Mouse (Mus musculus): ENCODE measurements at regions not wholly inside any gene's neighbourhood (a gene's known extent, or its start where the extent isn't known, plus 50 kb on each side); places are given as distances from the start of the nearest gene placed in this dataset.

DNA sequence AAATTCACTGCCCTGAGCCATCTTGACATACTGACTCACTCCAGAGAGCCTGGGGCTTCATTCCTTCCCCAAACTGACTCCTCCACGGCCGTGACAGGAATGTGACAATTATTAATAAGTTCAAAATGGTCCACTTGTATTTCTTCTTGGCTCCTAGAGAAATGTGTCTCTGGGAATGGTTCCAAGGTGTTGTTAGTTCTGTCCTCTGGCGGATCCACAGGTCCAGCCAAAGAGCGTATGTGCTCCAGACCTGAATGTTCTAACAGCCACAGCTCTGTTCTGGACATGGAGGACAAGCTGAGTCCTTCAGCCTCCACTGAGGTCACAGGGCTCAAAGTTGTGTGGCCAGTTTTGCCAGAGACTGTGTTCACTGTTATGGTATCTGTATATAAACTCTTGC, 297.5 kb upstream of the Rora start:
- DNase-seq (ENCODE audit: low spot score) (no peak), ATAC-seq (replicated peaks; ENCODE audit: insufficient number of reproducible peaks, low FRiP score, low TSS enrichment, low read depth) (no peak)
- no peaks in the 10 kb centered on the region for H3K36me3 ChIP-seq (replicated peaks; ENCODE audit: control insufficient read depth, insufficient read depth, low read depth, low read length)
- H3K27me3 ChIP-seq (ENCODE audit: control insufficient read depth, insufficient read depth, low read length): no peaks in the 10 kb centered on the region
- H3K4me1 ChIP-seq (ENCODE audit: control insufficient read depth, insufficient read depth, low read length): no peaks in the 10 kb centered on the region
- 72% methylated on average over 4 of the region's 4 CpGs for WGBS
- no peak overlapping the region for H3K4me2 ChIP-seq (ENCODE audit: low read depth, low read length)
- no peak overlapping the region for H3K4me3 ChIP-seq (ENCODE audit: low read depth, low read length)
- no peaks in the 10 kb centered on the region for H3K9me3 ChIP-seq (replicated peaks; ENCODE audit: control insufficient read depth, low read length)
- no peak overlapping the region for H3K9ac ChIP-seq (replicated peaks; ENCODE audit: low read length)
- no peak overlapping the region for H3K27ac ChIP-seq (replicated peaks; ENCODE audit: low read depth, low read length)

DNA sequence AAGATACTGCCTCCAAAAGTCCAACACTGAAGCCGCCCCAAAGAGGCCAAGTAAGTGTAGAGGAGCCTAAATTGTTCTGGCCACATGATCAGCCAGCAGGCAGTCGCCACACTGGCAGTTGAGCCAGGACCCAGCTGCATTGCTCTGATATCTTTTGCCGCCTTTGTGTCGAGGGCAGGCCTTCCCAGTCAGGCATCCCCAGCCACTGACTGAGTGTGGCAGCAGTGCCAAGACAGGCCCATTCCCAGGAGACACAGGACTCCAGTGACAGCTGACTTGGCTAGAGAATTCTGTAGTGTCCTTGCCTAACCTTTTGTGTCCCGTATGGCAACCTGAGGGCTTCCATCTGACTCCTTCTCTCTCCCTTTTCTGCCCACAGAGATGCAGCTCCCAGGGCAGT, 296.4 kb upstream of the Rora start:
- 74% methylated on average over 5 of the region's 5 CpGs for WGBS
- no peaks in the 10 kb centered on the region for H3K36me3 ChIP-seq (replicated peaks; ENCODE audit: control insufficient read depth, insufficient read depth, low read depth, low read length)
- no peak overlapping the region for H3K27ac ChIP-seq (replicated peaks; ENCODE audit: low read depth, low read length)
- no peak overlapping the region for H3K4me3 ChIP-seq (ENCODE audit: low read depth, low read length)
- H3K4me2 ChIP-seq (ENCODE audit: low read depth, low read length): no peak overlapping the region
- no peaks in the 10 kb centered on the region for H3K4me1 ChIP-seq (ENCODE audit: control insufficient read depth, insufficient read depth, low read length)
- H3K9me3 ChIP-seq (replicated peaks; ENCODE audit: control insufficient read depth, low read length): no peaks in the 10 kb centered on the region
- DNase-seq (ENCODE audit: low spot score) (no peak), ATAC-seq (replicated peaks; ENCODE audit: insufficient number of reproducible peaks, low FRiP score, low TSS enrichment, low read depth) (no peak)
- H3K9ac ChIP-seq (replicated peaks; ENCODE audit: low read length): no peak overlapping the region
- no peaks in the 10 kb centered on the region for H3K27me3 ChIP-seq (ENCODE audit: control insufficient read depth, insufficient read depth, low read length)

DNA sequence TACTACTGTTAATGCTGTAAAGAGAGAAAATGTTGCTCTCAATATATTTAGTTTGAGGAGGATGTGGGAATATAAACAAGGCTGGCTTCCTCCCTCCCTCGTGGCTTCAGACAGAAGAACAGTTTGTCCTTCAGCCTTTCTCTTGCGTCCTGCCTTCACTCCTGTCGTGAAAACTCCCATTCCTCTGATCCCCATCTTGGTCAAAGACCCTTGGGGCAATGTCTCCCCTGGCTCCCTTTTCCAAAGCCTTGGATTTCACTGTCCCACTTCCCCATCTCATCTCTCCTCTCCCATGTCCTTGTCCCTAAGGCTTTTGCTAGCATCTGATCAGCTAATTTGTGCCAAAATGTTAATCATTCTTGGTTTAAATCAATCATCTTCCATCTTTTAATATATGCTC, 286.6 kb upstream of the Rora start:
- no peaks in the 10 kb centered on the region for H3K4me1 ChIP-seq (ENCODE audit: control insufficient read depth, insufficient read depth, low read length)
- DNase-seq (ENCODE audit: low spot score): no peak
- no peak overlapping the region for H3K4me3 ChIP-seq (ENCODE audit: low read depth, low read length)
- 64% methylated on average over 3 of the region's 3 CpGs for WGBS
- H3K27me3 ChIP-seq (ENCODE audit: control insufficient read depth, insufficient read depth, low read length): no peaks in the 10 kb centered on the region
- no peak overlapping the region for H3K27ac ChIP-seq (replicated peaks; ENCODE audit: low read depth, low read length)
- no peaks in the 10 kb centered on the region for H3K36me3 ChIP-seq (replicated peaks; ENCODE audit: control insufficient read depth, insufficient read depth, low read depth, low read length)
- H3K9ac ChIP-seq (replicated peaks; ENCODE audit: low read length): no peak overlapping the region
- no peak for ATAC-seq (replicated peaks; ENCODE audit: insufficient number of reproducible peaks, low FRiP score, low TSS enrichment, low read depth)
- no peaks in the 10 kb centered on the region for H3K9me3 ChIP-seq (replicated peaks; ENCODE audit: control insufficient read depth, low read length)
- no peak overlapping the region for H3K4me2 ChIP-seq (ENCODE audit: low read depth, low read length)

DNA sequence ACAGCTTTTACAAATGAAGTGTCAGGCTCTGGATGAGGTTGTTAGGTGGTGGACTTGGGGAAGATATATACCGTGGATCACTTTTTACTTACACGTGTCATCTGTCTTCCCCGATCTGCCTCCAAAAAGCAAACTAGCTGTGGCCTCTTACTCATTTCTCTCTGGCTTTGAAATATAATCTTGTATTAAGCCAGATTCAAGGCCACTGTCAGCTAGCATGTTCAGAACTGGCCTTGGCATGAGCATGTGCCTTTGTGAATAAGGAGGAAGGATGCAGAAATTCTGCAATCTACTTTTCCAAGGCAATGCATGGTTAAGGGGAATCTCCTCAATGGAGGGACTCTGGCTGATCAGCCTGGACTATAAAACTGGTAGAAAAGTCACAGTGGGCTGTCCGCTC, 286.0 kb upstream of the Rora start:
- ATAC-seq (replicated peaks; ENCODE audit: insufficient number of reproducible peaks, low FRiP score, low TSS enrichment, low read depth): no peak
- DNase-seq (ENCODE audit: low spot score): no peak
- 91% methylated on average over 4 of the region's 4 CpGs for WGBS
- Histone ChIP-seq H3K9me3 (replicated peaks; ENCODE audit: control insufficient read depth, low read length) (no peaks in the 10 kb centered on the region), H3K4me1 (ENCODE audit: control insufficient read depth, insufficient read depth, low read length) (no peaks in the 10 kb centered on the region), H3K4me2 (ENCODE audit: low read depth, low read length) (no peak overlapping the region), H3K27ac (replicated peaks; ENCODE audit: low read depth, low read length) (no peak overlapping the region), H3K4me3 (ENCODE audit: low read depth, low read length) (no peak overlapping the region), H3K36me3 (replicated peaks; ENCODE audit: control insufficient read depth, insufficient read depth, low read depth, low read length) (no peaks in the 10 kb centered on the region), H3K27me3 (ENCODE audit: control insufficient read depth, insufficient read depth, low read length) (no peaks in the 10 kb centered on the region), H3K9ac (replicated peaks; ENCODE audit: low read length) (no peak overlapping the region)

DNA sequence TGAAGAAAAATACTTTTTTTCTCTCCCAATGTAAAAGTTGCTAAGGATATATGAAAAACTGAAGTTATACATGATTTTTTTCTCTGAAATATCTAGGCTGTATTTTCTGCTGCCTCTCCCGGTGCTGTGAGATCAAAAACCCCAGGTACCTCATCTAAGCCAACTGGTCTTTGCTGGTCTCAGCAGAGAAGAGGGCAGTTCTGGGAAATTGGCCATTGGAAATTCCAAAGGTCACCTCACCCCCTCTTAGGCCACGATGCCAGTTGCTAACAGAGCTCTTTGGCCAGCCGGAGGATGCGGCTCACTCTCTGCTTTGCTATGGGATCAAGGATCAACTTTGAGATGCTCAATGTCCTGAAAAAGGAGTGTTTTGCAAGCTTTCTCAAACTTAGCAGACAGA, 280.9 kb upstream of the Rora start:
- WGBS: 78% methylated on average over 4 of the region's 4 CpGs
- ATAC-seq (replicated peaks; ENCODE audit: insufficient number of reproducible peaks, low FRiP score, low TSS enrichment, low read depth) (no peak), DNase-seq (ENCODE audit: low spot score) (no peak)
- no peaks in the 10 kb centered on the region for H3K36me3 ChIP-seq (replicated peaks; ENCODE audit: control insufficient read depth, insufficient read depth, low read depth, low read length)
- H3K27me3 ChIP-seq (ENCODE audit: control insufficient read depth, insufficient read depth, low read length): no peaks in the 10 kb centered on the region
- H3K4me2 ChIP-seq (ENCODE audit: low read depth, low read length): no peak overlapping the region
- no peak overlapping the region for H3K27ac ChIP-seq (replicated peaks; ENCODE audit: low read depth, low read length)
- no peak overlapping the region for H3K9ac ChIP-seq (replicated peaks; ENCODE audit: low read length)
- H3K4me3 ChIP-seq (ENCODE audit: low read depth, low read length): no peak overlapping the region
- no peaks in the 10 kb centered on the region for H3K4me1 ChIP-seq (ENCODE audit: control insufficient read depth, insufficient read depth, low read length)
- H3K9me3 ChIP-seq (replicated peaks; ENCODE audit: control insufficient read depth, low read length): no peaks in the 10 kb centered on the region

DNA sequence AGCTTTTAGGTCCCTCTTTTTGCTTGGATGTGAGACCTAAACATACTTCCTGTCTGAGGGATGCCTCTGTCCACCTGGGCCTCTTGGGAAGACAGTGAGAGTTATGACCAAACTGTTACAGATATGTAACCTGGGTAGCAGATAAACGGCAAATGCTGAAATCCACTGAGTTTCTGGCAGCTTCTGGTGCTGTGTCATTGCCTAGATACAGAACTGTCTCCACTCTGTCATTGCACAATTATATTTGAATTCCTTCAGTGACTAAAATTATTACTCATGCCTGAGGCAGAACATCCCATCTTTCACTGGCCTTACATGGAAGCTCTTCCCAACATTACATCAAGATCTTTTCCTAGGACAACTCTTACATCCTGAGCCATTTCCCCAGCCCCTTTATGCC, 277.4 kb upstream of the Rora start:
- Histone ChIP-seq H3K9ac (replicated peaks; ENCODE audit: low read length) (no peak overlapping the region), H3K27me3 (ENCODE audit: control insufficient read depth, insufficient read depth, low read length) (no peaks in the 10 kb centered on the region), H3K4me2 (ENCODE audit: low read depth, low read length) (no peak overlapping the region), H3K4me1 (ENCODE audit: control insufficient read depth, insufficient read depth, low read length) (no peaks in the 10 kb centered on the region), H3K36me3 (replicated peaks; ENCODE audit: control insufficient read depth, insufficient read depth, low read depth, low read length) (no peaks in the 10 kb centered on the region), H3K27ac (replicated peaks; ENCODE audit: low read depth, low read length) (no peak overlapping the region), H3K4me3 (ENCODE audit: low read depth, low read length) (no peak overlapping the region), H3K9me3 (replicated peaks; ENCODE audit: control insufficient read depth, low read length) (no peaks in the 10 kb centered on the region)
- DNase-seq (ENCODE audit: low spot score) (no peak), ATAC-seq (replicated peaks; ENCODE audit: insufficient number of reproducible peaks, low FRiP score, low TSS enrichment, low read depth) (no peak)
- WGBS: 84% methylated on average over 1 of the region's 1 CpGs

DNA sequence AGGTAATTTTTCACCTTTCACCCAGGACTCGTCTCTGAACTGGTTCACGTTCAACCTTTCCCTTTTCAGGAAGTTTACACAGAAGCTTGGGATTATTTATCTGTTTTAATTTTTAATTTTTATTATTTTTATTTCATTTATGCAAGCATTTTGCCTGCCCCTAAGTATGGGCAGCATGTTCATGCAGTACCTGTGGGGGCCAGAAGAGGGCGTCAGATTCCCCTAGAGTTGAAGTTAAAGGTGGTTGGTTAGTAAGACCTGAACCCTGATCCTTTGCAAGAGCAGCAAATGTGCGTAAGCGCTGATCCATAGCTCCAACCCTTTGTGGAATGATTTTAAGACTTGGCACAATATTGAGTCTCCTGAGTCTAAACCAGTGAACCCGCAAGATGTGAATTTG, 271.7 kb upstream of the Rora start:
- 80% methylated on average over 6 of the region's 6 CpGs for WGBS
- H3K4me3 ChIP-seq (ENCODE audit: low read depth, low read length): no peak overlapping the region
- H3K4me2 ChIP-seq (ENCODE audit: low read depth, low read length): no peak overlapping the region
- peak; percentile 3 for DNase-seq (ENCODE audit: low spot score)
- no peaks in the 10 kb centered on the region for H3K36me3 ChIP-seq (replicated peaks; ENCODE audit: control insufficient read depth, insufficient read depth, low read depth, low read length)
- H3K9ac ChIP-seq (replicated peaks; ENCODE audit: low read length): no peak overlapping the region
- H3K27me3 ChIP-seq (ENCODE audit: control insufficient read depth, insufficient read depth, low read length): no peaks in the 10 kb centered on the region
- H3K9me3 ChIP-seq (replicated peaks; ENCODE audit: control insufficient read depth, low read length): no peaks in the 10 kb centered on the region
- H3K27ac ChIP-seq (replicated peaks; ENCODE audit: low read depth, low read length): no peak overlapping the region
- ATAC-seq (replicated peaks; ENCODE audit: insufficient number of reproducible peaks, low FRiP score, low TSS enrichment, low read depth): no peak
- no peaks in the 10 kb centered on the region for H3K4me1 ChIP-seq (ENCODE audit: control insufficient read depth, insufficient read depth, low read length)

DNA sequence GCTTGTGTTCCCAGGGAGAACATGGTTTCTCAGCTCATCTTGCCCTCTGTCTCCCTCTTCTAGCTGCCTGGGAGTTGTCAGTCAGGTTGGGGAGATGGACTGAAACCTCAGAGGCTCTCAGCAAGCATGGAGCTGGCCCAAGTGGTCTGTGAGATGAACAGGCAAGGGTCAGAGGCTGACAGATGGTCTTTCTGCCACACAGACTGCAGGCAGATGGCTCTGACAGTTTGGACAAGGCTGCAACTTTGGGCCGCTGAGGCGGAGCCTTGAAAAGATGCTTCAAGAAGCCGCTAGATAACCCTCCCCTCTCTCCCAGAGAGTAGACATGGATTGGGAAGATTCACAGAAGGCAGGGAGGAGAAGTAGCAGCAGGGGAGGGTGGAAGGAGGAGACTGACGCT, 252.7 kb upstream of the Rora start:
- 79% methylated on average over 4 of the region's 4 CpGs for WGBS
- ATAC-seq (replicated peaks; ENCODE audit: insufficient number of reproducible peaks, low FRiP score, low TSS enrichment, low read depth) (no peak), DNase-seq (ENCODE audit: low spot score) (no peak)
- Histone ChIP-seq H3K4me1 (ENCODE audit: control insufficient read depth, insufficient read depth, low read length) (no peaks in the 10 kb centered on the region), H3K9ac (replicated peaks; ENCODE audit: low read length) (no peak overlapping the region), H3K4me3 (ENCODE audit: low read depth, low read length) (no peak overlapping the region), H3K36me3 (replicated peaks; ENCODE audit: control insufficient read depth, insufficient read depth, low read depth, low read length) (no peaks in the 10 kb centered on the region), H3K27ac (replicated peaks; ENCODE audit: low read depth, low read length) (no peak overlapping the region), H3K27me3 (ENCODE audit: control insufficient read depth, insufficient read depth, low read length) (no peaks in the 10 kb centered on the region), H3K4me2 (ENCODE audit: low read depth, low read length) (no peak overlapping the region), H3K9me3 (replicated peaks; ENCODE audit: control insufficient read depth, low read length) (no peaks in the 10 kb centered on the region)

Data from embryonic facial prominence, embryonic 11.5 days (tissue).